Mouse (Mus musculus): ENCODE results near the gene Gpx7.

The Gpx7 gene

GRCm38 (mm10) chr4:108406861-108407401, at the start of gene Gpx7:
Gpx7 (minus strand) TSS chr4:108406961.
- peak; percentile 34 for DNase-seq

- DNase-seq = no peak
Observed at GRCm38 (mm10) chr4:108456028-108456427, 49.3 kb upstream of the Gpx7 start.

GRCm38 (mm10) chr4:108448091-108448490, 41.3 kb upstream of the Gpx7 start:
- no peak for DNase-seq

- peak; percentile 87 for DNase-seq
Observed at GRCm38 (mm10) chr4:108438082-108438840, 31.5 kb upstream of the Gpx7 start.

- no peak for DNase-seq
Observed at GRCm38 (mm10) chr4:108436225-108436624, 29.5 kb upstream of the Gpx7 start.

- DNase-seq = no peak
Observed at GRCm38 (mm10) chr4:108435646-108436045, 28.9 kb upstream of the Gpx7 start.

- no peak for DNase-seq
Observed at GRCm38 (mm10) chr4:108434781-108435180, 28.0 kb upstream of the Gpx7 start.

- no peak for DNase-seq
Observed at GRCm38 (mm10) chr4:108434221-108434620, 27.5 kb upstream of the Gpx7 start.

- no peak for DNase-seq
Observed at GRCm38 (mm10) chr4:108433341-108433740, 26.6 kb upstream of the Gpx7 start.

- no peak for DNase-seq
Observed at GRCm38 (mm10) chr4:108431561-108431936, 24.8 kb upstream of the Gpx7 start.

GRCm38 (mm10) chr4:108430656-108431560, 24.1 kb upstream of the Gpx7 start:
- DNase-seq = no peak

GRCm38 (mm10) chr4:108428341-108428721, 21.6 kb upstream of the Gpx7 start:
- no peak for DNase-seq

GRCm38 (mm10) chr4:108427719-108428340, 21.1 kb upstream of the Gpx7 start:
- no peak for DNase-seq

GRCm38 (mm10) chr4:108424587-108424986, 17.8 kb upstream of the Gpx7 start:
- DNase-seq = no peak

- no peak for DNase-seq
Observed at GRCm38 (mm10) chr4:108407621-108408020, 860 bp upstream of the Gpx7 start.

GRCm38 (mm10) chr4:108406138-108406860, 462 bp downstream of the Gpx7 start:
- peak; percentile 78 for DNase-seq

- peak; percentile 33 for DNase-seq
Observed at GRCm38 (mm10) chr4:108405766-108406137, 1.0 kb downstream of the Gpx7 start.

- no peak for DNase-seq
Observed at GRCm38 (mm10) chr4:108403861-108404635, 2.7 kb downstream of the Gpx7 start.

GRCm38 (mm10) chr4:108400395-108400794, 6.4 kb downstream of the Gpx7 start:
- DNase-seq = no peak

- no peak for DNase-seq
Observed at GRCm38 (mm10) chr4:108394236-108394635, 12.5 kb downstream of the Gpx7 start.

- no peak for DNase-seq
Observed at GRCm38 (mm10) chr4:108392558-108392957, 14.2 kb downstream of the Gpx7 start.

GRCm38 (mm10) chr4:108391124-108391523, 15.6 kb downstream of the Gpx7 start:
- DNase-seq = no peak

All from cerebellum, adult 9-10 months (tissue).